Mouse (Mus musculus) embryo, embryonic 11.5 days (tissue): ENCODE measurements around the gene Eef1akmt1.

ENCODE experiments used
- DNase-seq: peaks from one replicate; pipeline ENCODE4 v3.0.0-alpha.2; 2012; ENCODE audit warnings: low read depth, low spot score

Eef1akmt1 gene

GRCm38 (mm10) chr14:57524671-57525387 lies 46.6 kb downstream of the Eef1akmt1 start, which contains the start of gene Il17d:
TSS of gene Il17d (plus strand) at chr14:57524777.
- DNase-seq: no peak

GRCm38 (mm10) chr14:57523762-57524161 lies 47.6 kb downstream of the Eef1akmt1 start:
- DNase-seq: no peak

- no peak for DNase-seq
These were observed 54.4 kb downstream of the Eef1akmt1 start for GRCm38 (mm10) chr14:57517001-57517400.

- no peak for DNase-seq
These were observed 56.2 kb downstream of the Eef1akmt1 start for GRCm38 (mm10) chr14:57515156-57515762.

GRCm38 (mm10) chr14:57509554-57509953 lies 61.9 kb downstream of the Eef1akmt1 start:
- no peak for DNase-seq

GRCm38 (mm10) chr14:57503729-57504128 lies 67.7 kb downstream of the Eef1akmt1 start:
- DNase-seq: no peak
